Comparison of ENCODE assay signal across 21 mouse cellular contexts in the genomic region with DNA sequence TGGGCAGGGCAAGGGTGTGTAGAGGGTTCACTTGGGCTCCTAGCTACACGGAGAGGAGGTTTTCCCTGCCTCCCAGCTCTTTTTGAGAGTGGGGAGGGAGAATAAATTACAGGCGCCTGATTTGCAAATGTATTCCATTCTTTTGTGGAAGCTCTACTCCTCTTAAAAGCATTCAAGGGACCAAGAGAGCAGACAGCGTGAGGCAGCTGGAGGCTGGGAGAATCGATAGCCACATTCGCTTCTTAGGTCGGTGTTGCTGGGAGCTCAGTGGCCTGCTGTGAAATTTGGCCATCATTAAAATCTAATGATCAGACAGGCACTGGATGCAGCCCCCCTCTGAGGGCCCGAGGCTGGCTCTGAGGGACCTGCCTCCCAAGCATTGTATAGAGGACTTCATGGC.
DNase-seq lines count a peak whose midpoint lies in the region; ATAC-seq and TF ChIP-seq lines count a peak whose summit lies in the region.
"Had no signal": no experiment of that assay in that cellular context is flagged by ENCODE, and none has a peak within 500 bp of the region (broad histone marks: within the 10 kb centered on the region; RNA-seq: fewer than 3 reads in every experiment).

No protein-coding gene starts in this region.

- ATAC-seq in midbrain, postnatal 0 days (ENCODE audit: low FRiP score): no peak
- peak; percentile 61 for ATAC-seq in forebrain, embryonic 16.5 days
- ATAC-seq in midbrain, embryonic 13.5 days: peak; percentile 29; the same call in 1 of the 2 replicates

- peaks cover 92% of the 10 kb centered on the region for H3K4me1 ChIP-seq in midbrain, embryonic 10.5 days
- H3K4me1 ChIP-seq in midbrain, postnatal 0 days (ENCODE audit: insufficient read depth, low read length): no peaks in the 10 kb centered on the region; the same call in 1 of the 2 replicates
- peaks cover 82% of the 10 kb centered on the region for H3K4me1 ChIP-seq in embryonic facial prominence, embryonic 10.5 days
- peaks cover 45% of the 10 kb centered on the region for H3K4me1 ChIP-seq in forebrain, embryonic 16.5 days (replicated peaks; ENCODE audit: control insufficient read depth, insufficient read depth, low read length)
- peaks cover 79% of the 10 kb centered on the region for H3K4me1 ChIP-seq in midbrain, embryonic 13.5 days (replicated peaks)

- H3K27me3 ChIP-seq in midbrain, embryonic 10.5 days (ENCODE audit: low read depth, poor library complexity, severe bottlenecking): peaks cover 64% of the 10 kb centered on the region
- 0 out of 2 replicates have a peak, but pooled peaks cover 4% of the 10 kb centered on the region for H3K27me3 ChIP-seq in midbrain, postnatal 0 days (ENCODE audit: insufficient read depth, low read length)
- H3K27me3 ChIP-seq in embryonic facial prominence, embryonic 10.5 days (replicated peaks; ENCODE audit: low read depth, poor library complexity, severe bottlenecking): peaks cover 43% of the 10 kb centered on the region
- H3K27me3 ChIP-seq in forebrain, embryonic 16.5 days (replicated peaks; ENCODE audit: control insufficient read depth, insufficient read depth, low read length): no peaks in the 10 kb centered on the region
- peaks cover 12% of the 10 kb centered on the region; the same call in 1 of the 2 replicates for H3K27me3 ChIP-seq in midbrain, embryonic 13.5 days
- H3K27me3 ChIP-seq: hindbrain, embryonic 15.5 days had no signal

- 8% methylated on average over 7 of the region's 7 CpGs for WGBS in midbrain, embryonic 10.5 days
- 15% methylated on average over 7 of the region's 7 CpGs for WGBS in midbrain, postnatal 0 days
- WGBS in embryonic facial prominence, embryonic 10.5 days: 19% methylated on average over 7 of the region's 7 CpGs
- WGBS in forebrain, embryonic 16.5 days: 10% methylated on average over 7 of the region's 7 CpGs
- WGBS in midbrain, embryonic 13.5 days: 3% methylated on average over 7 of the region's 7 CpGs

- H3K4me3 ChIP-seq in midbrain, embryonic 10.5 days: peak overlapping the region; percentile 7; the same call in 1 of the 2 replicates
- H3K4me3 ChIP-seq in midbrain, postnatal 0 days (ENCODE audit: low read depth, low read length): no peak overlapping the region
- no peak overlapping the region for H3K4me3 ChIP-seq in embryonic facial prominence, embryonic 10.5 days
- H3K4me3 ChIP-seq in forebrain, embryonic 16.5 days (replicated peaks; ENCODE audit: low read length): no peak overlapping the region
- no peak overlapping the region for H3K4me3 ChIP-seq in midbrain, embryonic 13.5 days (replicated peaks)
- H3K4me3 ChIP-seq: heart, embryonic 15.5 days; hindbrain, embryonic 15.5 days; layer of hippocampus, adult 2 months; limb, embryonic 13.5 days had no signal

- DNase-seq in midbrain, embryonic 10.5 days (ENCODE audit: low spot score): peak; percentile 44
- no peak for DNase-seq in midbrain, postnatal 0 days (ENCODE audit: low spot score)
- no peak for DNase-seq in embryonic facial prominence, embryonic 10.5 days (ENCODE audit: low spot score)
- no peak for DNase-seq in urinary bladder, adult 18-20 months (ENCODE audit: low spot score in 2 of 2)
- DNase-seq in cerebellum, adult 11-12 months: no peak
- DNase-seq in liver: no peak
- DNase-seq: adrenal gland, adult 8-10 months; cerebellum, adult 18-20 months; cerebellum, postnatal 36 days; heart, adult 11 months; kidney, adult 11 months; kidney, postnatal 10 days; lung, postnatal 14 days; thymus, postnatal 36 days had no signal

- peak overlapping the region; percentile 88 for H3K27ac ChIP-seq in midbrain, embryonic 10.5 days (replicated peaks)
- no peak overlapping the region for H3K27ac ChIP-seq in midbrain, postnatal 0 days (ENCODE audit: low read depth, low read length)
- peak overlapping the region; percentile 49 for H3K27ac ChIP-seq in embryonic facial prominence, embryonic 10.5 days (replicated peaks)
- peak overlapping the region; percentile 57 for H3K27ac ChIP-seq in forebrain, embryonic 16.5 days (ENCODE audit: low read length)
- H3K27ac ChIP-seq in midbrain, embryonic 13.5 days: peak overlapping the region; percentile 83
- H3K27ac ChIP-seq: heart, embryonic 15.5 days; hindbrain, embryonic 15.5 days; layer of hippocampus, adult 2 months; limb, embryonic 13.5 days had no signal

- no peaks in the 10 kb centered on the region for H3K36me3 ChIP-seq in midbrain, embryonic 10.5 days
- H3K36me3 ChIP-seq in midbrain, postnatal 0 days (ENCODE audit: insufficient read depth, low read length): no peaks in the 10 kb centered on the region
- no peaks in the 10 kb centered on the region for H3K36me3 ChIP-seq in embryonic facial prominence, embryonic 10.5 days (replicated peaks)
- H3K36me3 ChIP-seq in forebrain, embryonic 16.5 days (ENCODE audit: control insufficient read depth, insufficient read depth): no peaks in the 10 kb centered on the region
- no peaks in the 10 kb centered on the region for H3K36me3 ChIP-seq in midbrain, embryonic 13.5 days
- H3K36me3 ChIP-seq: G1E; heart, embryonic 15.5 days; hindbrain, embryonic 15.5 days; limb, embryonic 13.5 days had no signal

- H3K4me2 ChIP-seq in midbrain, postnatal 0 days (ENCODE audit: low read depth, low read length, poor library complexity, severe bottlenecking): no peak overlapping the region
- H3K4me2 ChIP-seq in forebrain, embryonic 16.5 days (ENCODE audit: low read length): no peak overlapping the region
- H3K4me2 ChIP-seq in midbrain, embryonic 13.5 days (replicated peaks): no peak overlapping the region
- H3K4me2 ChIP-seq: heart, embryonic 15.5 days; hindbrain, embryonic 15.5 days; limb, embryonic 13.5 days had no signal

- TF ChIP-seq CTCF in midbrain, postnatal 0 days (IDR thresholded peaks at IDR 0.05): no peak

- no peak overlapping the region for H3K9ac ChIP-seq in midbrain, postnatal 0 days (replicated peaks; ENCODE audit: low read length, poor library complexity, severe bottlenecking)
- no peak overlapping the region for H3K9ac ChIP-seq in forebrain, embryonic 16.5 days (replicated peaks; ENCODE audit: low read depth, low read length)
- peak overlapping the region; percentile 33; the same call in 1 of the 2 replicates for H3K9ac ChIP-seq in midbrain, embryonic 13.5 days (replicated peaks)
- H3K9ac ChIP-seq: heart, embryonic 15.5 days; hindbrain, embryonic 15.5 days; limb, embryonic 13.5 days had no signal

- no peaks in the 10 kb centered on the region for H3K9me3 ChIP-seq in midbrain, embryonic 10.5 days (replicated peaks)
- no peaks in the 10 kb centered on the region for H3K9me3 ChIP-seq in midbrain, postnatal 0 days (ENCODE audit: low read length)
- no peaks in the 10 kb centered on the region for H3K9me3 ChIP-seq in embryonic facial prominence, embryonic 10.5 days
- H3K9me3 ChIP-seq in forebrain, embryonic 16.5 days (ENCODE audit: control insufficient read depth, low read length): no peaks in the 10 kb centered on the region
- no peaks in the 10 kb centered on the region for H3K9me3 ChIP-seq in midbrain, embryonic 13.5 days
- H3K9me3 ChIP-seq: G1E; heart, embryonic 15.5 days; hindbrain, embryonic 15.5 days; limb, embryonic 13.5 days had no signal
